Mouse (Mus musculus): ENCODE results near the gene Slc25a19.
"Not testable (repeated sequence)": the region's sequence is repeated elsewhere in the genome, so short reads cannot be mapped to it uniquely, and the experiment has no call there.

The Slc25a19 gene

DNA sequence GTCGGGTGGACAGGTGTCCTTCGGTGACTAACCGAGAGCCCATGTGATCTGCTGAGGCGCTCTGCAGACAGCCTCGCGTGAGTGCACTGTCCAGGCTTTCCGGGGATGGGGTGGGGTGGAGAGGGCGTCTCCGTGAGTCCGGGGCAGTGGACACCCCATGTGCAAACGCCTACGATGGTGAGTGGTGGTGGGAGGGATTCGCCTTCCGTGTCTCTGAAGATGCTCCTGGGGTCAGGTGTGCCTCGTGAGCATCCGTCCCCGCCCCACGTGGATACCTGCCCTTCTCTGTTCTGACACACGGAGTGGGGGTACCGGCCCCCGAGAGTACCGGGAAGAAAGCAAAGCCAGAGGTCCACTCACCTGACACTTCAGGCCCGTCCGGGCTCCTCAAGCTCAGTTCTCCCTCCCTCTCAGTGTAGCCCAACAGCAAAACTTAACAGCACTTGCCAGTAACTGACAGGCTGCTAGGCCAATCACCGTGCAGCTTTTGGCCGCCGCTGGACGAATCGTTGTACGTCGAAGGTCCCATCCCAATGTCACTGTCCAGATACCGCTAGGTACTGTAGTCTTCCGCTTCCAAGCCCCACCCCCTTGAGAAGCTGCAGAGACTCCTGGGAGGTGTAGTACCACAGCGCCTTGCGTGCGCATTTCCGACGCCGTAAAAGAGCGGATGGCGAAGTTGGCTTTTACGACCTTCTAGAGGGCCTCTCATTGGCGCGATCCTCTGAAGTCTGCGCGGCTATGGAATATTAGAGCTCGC, at the start of gene Slc25a19:
TSS of gene Slc25a19 (minus strand) at position 591 of the 760 bp plus-strand sequence.
- peak; percentile 100 for DNase-seq (ENCODE audit: low spot score)

DNA sequence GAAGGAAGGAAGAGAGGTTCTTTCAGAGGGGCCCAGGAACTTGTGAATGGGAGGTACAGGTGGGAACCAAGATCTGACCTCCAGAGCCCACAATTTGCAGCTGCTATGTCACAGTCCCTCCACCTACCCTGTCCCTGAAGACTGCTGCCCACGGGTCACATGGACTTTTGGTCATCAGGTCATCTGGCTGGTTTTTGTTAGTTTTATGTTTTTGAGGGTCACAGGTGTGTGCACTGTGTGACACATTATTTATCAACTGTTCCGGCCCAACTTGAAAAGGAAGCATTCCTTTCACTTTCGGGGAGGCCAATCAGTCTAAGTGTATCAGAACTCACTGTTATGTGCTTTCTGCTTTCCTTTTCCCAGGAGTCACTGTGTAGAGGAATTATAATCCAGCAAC, 49.4 kb upstream of the Slc25a19 start:
- no peak for DNase-seq (ENCODE audit: low spot score)

DNA sequence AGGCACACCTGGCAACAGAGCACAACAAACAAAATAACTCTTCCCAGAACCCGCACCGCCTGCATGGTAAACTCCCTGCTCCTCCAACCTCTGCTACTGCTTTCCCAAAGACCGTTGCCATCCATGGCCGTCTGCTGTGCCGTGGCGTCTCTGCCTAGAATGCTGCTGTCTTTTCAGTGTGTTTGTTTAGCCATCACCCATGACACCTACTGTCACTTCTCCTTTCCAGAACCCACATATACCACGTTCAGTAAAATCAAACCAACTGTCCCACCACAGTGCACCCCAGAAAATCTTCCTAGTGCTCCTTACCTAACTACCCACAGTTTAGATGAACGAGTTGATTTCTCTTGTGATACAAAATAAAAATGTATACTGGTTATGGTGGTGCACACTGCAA, 48.6 kb upstream of the Slc25a19 start:
- DNase-seq (ENCODE audit: low spot score), result no peak

DNA sequence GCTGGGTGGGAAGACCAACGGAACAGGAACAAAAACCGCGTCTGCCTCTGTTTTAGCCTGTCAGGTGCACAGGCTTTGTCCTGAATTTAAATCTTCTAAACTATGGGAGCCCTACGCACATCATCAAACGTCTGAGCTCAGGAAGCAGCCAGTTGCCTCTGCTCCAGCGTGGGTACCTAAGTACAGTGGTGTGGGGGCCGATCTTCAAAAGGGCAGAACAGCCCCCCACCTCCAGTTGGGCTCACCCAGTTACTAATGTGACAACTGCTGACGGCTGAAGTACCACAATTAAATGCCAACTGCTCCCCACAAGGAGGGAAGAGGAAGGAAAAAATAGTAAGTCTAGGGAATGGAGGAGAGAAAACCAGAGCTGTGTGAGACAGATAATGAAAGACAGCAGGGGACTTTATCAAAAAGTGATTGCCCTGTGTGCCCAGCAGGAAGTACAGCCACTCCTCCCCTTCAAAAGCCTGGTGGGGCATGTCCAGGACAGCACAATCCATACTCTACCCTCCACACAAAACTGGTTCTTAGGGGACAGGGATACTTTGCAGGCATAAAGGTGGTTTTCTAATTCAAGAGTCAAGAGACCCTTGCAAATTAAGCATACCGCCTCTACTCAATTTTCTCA, 46.3 kb upstream of the Slc25a19 start:
- no peak for DNase-seq (ENCODE audit: low spot score)

DNA sequence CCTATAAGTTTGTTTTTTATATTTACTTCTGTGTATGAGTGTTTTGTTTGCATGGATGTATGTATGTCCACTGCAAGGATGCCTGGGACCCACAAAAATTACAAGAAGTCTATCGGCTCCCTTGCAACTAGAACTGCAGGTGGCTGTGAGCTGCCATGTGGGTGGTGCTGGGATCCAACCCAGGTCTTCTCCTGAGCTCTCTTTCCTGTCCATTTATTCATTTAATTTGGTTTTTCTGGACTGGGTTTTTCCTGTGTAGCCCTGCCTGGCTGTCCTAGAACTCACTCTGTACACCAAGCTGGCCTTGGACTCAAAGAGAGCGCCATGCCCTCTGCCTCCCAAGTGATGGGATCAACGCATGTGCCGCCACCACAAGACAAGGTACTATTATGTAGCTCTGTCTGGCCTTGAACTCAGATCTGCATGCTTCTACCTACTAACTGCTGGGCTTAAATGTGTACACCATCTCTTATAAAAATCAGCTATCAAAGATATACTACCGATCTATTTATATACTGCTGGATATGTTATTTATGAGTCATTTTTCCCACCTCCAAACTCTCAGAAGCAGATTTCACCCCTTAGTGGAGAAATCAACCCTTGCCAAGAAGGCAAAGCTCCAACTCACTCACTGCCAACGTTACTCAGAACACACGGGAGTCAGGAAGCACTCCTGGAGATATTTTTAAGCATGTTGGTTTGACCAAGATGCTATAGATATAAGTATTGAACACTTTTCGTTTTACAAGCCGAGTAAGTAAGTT, 45.6 kb upstream of the Slc25a19 start:
- DNase-seq (ENCODE audit: low spot score), result no peak

DNA sequence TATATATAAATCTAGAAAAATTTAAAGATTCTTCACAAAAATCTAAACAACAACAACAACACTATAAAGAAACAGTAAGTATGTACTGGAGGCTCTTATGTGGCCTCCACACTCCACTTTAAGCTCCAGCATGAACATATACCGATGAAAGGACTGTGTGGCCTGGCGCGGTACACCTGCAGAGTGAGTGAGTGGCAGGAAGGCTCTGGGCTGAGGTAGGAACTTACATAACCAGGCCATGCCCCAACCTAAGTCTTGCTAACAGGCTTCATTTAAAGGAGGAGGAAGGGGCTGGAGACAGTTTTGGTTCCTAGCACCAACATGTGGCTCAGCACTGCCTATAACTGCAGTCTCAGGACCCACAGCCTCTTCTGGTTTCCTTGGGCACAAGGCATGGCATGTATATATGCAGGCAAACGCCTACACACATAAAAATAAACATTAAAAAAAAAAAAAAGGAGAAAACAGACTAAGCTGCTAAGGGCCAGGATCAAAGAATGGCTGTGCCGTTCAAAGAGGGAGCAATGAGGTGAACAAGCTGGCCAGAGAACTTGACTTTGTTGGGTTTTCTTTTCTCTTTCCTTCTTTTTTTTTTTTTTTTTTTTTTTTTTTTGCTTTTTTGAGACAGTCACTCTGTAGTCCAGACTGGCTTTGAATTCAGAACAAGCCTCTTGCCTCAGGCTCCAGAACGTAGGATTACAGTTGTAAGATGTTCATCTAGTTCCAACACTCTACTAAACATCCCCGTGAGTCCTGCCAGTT, 44.3 kb upstream of the Slc25a19 start:
- no peak for DNase-seq (ENCODE audit: low spot score)

DNA sequence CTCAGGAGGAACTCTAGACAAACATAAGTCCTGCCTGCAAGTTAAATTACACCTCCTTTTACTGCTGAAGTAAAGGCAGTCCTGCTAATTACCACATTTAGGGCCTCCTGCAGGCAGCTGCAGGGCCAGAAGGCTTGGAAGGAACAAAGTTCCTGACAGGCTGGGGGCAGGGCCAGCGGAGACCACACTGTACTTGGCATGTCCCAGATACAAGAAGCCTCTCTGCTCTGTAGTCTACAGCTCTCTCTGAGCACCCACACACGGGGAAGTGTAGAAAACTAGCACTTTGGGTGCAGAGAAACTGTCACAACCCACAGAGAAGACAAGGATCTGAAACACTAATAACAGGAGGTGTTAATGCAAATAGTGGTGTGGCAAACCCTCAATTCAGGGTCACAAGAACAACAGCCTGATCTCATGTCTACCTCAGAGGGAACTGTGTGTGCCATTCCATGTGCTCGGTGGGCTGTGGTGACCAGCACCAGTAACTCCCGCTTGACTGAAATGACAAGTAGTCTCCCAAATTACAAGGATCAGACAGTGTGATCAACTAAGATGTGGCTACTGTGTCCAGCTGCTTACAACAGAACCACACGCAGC, 42.5 kb upstream of the Slc25a19 start:
- peak; percentile 16 for DNase-seq (ENCODE audit: low spot score)

DNA sequence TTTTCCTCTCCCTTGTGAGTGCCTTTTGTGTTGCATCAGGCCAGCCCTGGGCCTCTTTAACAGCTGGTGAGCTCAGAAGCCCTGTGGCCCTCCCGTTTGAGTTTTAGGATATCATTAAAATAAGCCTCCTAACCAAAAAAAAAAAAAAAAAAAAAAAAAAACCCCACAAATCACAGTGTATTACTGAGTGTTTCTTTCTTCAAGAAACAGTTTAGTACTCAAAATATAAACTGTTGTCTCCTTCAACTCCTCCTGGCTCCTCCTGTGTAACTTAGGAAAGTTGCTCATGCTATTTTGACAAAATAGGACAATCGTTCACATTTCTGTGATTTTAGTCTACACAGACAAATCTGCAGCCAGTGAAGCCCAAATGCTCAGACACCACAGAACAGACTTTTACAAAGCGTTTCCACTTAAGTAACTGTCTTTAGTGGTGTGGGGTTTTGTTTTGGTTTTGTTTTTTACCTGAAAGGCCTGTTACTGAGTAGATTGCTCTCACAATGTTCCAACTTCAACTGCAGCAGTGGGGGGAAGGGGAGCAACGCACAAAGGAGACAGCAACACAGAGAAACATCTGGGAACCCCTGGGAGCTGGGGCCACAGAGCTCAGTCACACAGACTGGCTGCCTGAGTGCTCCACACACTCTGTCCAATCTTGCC, 35.7 kb upstream of the Slc25a19 start:
- DNase-seq (ENCODE audit: low spot score), result no peak

DNA sequence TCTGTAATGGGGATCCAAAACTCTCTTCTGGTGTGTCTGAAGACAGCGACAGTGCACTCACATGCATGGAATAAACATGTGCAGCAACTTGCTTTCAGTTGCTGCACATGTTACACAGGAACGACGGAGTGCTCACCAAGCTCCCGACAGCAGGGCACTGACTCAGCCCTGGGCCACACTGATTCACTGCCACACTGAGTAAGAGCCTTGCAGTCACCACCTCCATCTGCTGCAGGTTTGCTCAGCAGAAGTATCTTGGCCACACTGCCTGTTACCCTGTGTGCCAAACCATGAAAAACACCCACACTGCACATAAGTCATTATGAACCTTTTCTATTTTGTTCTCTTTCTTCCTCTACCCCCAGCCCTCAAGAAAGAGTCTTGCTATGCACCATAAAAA, 32.3 kb upstream of the Slc25a19 start:
- DNase-seq (ENCODE audit: low spot score), result no peak

DNA sequence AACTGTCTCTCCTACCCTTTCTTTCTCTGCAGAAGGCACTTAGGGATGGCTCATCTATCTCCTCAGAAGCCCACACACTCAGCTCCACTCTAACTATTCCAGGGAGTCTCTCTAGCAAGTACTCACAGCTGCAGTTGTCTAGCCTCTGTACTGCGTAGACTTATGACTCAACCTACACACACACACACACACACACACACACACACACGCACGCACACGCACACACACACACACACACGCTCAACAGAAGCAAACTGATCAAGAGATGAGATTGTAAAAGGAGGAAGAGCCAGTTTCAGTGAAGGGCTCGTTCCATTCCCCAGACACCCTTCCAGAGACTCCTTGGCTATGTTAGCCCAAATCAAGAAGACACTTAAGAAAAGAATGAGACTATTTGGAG, 30.4 kb upstream of the Slc25a19 start:
- no peak for DNase-seq (ENCODE audit: low spot score)

DNA sequence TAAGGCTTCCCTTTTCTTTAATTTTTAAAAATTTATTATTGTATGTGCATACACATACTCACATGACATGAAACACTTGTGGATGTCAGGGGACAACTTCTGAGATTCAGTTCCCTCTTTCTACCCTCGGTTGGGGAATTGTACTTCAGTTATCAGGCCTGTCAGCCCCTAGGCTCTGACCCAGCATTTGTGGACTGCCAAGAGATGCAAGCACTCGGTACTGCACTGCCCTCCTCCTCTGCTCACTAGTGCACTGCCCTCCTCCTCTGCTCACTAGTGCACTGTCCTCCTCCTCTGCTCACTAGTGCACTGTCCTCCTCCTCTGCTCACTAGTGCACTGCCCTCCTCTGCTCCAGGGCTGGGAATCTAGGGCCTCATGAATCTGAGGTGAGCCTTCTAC, 26.0 kb upstream of the Slc25a19 start:
- DNase-seq (ENCODE audit: low spot score), result no peak

DNA sequence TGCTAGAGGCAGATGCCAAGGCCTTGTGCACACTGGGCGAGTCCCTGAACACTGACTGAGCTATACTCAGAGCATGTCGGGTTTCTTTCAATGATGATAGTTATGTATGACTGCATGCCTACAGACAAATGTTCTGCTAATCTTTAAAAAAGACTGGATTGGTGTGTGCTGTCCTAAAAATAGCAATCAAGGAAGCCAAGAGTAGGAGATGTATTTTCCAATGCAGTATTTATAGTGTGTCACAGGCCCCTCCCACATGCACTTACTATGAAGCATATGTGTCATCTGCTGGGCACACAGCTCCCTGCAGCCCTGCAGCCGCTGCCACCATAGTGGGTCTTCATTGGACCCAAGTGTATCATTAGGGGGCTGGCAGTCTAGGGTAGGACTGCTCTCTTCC, 25.1 kb upstream of the Slc25a19 start:
- no peak for DNase-seq (ENCODE audit: low spot score)

DNA sequence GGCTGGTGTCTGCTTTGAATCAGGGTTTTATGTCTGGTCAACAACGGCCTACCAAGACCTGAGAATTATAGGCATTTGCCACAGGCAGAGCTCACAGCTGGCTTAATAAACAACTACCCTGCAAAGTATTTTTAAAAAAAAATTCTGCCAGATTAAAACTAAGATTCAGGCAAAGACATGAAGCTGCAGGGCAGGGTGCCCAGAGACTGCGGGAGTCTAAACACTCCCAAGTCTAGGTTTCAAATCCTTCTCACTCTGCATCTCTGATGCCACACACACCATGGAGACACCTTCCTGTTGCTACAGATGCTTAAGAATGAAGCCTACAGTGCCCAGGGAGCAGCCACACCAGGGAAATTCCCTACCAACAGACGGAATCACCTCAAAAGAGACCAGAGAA, 23.6 kb upstream of the Slc25a19 start:
- no peak for DNase-seq (ENCODE audit: low spot score)

DNA sequence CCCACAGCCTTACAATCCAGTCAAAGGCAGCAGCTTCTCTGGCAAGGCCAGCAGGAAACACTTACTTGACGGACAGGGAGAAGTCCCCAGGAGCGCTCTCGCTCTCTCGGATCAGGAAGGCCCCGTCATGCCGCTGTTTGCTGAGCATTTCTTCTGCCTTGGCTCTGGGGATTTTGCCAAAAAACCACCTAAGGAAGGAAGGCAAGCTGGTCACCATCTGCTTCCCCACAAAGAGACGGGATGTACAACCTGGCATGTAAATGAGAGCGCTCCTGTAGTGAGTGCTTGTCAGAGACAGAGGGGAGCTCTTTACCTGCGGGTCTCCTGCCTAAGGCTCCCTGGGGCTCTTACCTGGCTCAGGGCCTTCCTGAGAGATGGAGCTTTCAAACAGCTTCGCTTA, 21.6 kb upstream of the Slc25a19 start:
- no peak for DNase-seq (ENCODE audit: low spot score)

DNA sequence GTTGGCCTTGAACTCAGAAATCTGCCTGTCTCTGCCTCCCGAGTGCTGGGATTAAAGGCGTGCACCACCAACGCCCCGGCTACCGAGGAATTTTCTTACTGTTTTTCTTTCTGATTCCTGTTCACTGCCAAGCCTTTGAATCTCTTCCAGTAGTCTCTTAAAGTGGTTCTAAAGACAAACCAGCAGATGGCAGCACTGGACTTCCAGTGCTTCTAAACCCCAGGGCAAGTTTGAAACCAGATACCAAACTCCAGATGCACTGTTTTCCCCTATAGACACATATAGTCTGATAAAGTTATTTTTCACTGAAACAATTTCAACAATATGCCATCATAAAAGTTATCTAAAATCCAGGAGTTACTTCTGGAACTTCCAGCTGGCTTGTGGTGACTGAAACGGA, 19.4 kb upstream of the Slc25a19 start:
- DNase-seq (ENCODE audit: low spot score), result peak; percentile 88

DNA sequence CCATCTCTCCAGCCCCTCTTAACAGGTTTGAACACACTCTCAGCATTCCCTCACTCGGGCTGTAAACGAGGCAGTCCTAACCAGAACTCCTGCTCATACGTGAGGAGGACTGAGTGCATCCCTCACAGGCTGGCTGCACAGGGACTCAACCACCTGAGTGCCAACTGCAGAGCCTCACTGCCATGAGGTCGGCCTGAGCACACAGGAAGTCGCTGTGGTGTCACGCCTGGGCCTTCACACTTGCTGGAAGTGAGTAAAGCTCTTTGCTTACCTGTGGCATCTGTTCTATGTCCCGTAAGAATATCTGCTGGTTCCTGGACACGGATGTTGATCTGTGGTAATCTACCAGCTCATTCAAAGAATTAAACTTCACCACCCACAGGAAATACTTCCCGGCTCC, 18.3 kb upstream of the Slc25a19 start:
- DNase-seq (ENCODE audit: low spot score), result no peak

DNA sequence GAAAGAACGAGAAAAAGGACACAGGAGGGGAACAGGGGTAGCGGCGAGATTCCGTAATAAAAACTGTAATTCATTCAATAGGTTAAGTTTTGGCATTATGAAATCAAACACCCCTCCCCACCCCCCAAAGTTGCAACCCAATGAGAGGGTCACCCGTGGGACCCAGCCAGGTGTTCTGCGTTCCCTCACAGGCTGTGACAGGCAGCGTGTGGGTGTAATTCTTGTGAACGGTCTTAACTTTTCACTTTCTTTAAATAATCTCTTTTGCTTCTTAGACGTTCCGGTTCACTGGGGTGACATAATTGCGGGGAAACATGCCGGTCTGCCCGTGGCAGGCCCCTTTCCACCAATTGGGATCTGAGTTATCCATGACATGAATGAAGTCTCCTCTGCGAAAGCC, 17.4 kb upstream of the Slc25a19 start:
- not testable (repeated sequence) for DNase-seq (ENCODE audit: low spot score)

DNA sequence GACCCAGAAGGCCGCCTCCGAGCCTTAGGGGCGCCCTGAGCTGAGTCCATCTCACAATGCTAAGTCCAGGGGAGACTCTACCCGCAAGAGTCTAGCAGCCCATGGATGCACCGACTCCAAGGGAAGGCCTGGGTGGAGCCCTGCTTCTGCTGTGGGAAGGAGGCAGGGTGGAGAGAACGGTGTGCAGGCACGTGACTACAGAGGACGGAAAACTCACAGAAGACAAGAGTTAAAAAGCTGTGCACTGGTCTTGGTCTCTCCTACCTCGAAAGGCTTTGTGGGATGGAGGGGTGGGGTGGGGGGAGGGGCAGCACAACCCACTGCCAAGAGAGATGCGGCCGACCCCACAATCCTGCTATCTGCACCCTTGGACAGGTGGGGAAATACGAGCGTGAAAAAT, 16.2 kb upstream of the Slc25a19 start:
- no peak for DNase-seq (ENCODE audit: low spot score)

DNA sequence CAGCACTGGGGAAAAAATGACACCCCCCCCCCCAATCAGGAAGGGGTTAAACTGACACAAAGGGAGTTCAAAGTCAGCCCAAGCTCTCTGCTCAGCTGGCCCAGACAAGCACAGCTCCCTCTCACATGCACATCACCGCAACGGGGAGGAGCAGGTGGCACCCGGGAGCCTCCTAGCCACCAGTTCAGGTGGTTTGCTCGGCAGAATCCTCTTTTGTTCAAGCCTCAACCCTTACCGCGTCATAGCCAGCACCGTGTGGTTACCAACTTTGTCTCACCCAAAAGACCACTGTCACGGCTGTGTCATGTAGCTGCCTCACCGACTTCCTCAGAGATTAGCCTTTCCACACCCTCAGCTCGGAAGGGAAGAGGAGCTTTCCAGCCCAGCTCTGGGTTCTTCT, 15.2 kb upstream of the Slc25a19 start:
- no peak for DNase-seq (ENCODE audit: low spot score)

DNA sequence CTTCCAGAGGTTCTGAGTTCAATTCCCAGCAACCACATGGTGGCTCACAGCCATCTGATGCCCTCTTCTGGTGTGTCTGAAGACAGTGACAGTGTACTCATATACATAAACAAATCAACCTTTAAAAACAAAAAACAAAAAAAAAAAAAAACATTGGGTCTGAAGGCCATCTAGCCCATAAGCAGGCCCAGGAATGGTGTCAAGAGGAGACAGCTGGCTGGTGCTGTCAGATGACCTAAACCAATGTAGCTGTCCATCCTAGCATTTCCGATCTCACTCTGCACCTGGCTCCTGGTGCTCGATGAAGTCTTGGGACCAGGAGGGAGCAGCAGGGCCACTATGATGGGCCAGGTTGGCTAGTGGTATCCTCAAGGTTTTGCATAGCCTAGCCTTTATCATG, 14.6 kb upstream of the Slc25a19 start:
- no peak for DNase-seq (ENCODE audit: low spot score)

DNA sequence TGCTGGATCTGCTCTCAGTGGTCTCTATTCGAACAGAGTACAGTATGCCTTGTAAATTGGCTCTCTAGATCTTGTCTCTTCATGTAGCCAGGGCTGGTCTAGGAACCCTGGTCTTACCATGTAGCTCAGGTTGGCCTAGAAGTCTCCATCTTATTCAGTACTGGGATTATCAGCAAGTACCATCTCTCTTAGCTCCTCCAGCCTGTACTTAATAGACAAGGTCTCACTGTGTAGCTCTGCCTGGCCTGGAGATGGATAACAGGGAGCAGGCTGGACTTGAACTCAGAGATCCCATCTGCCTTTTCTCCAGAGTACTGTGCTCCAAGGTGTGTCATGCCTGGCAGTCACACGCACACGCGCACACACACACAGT, 13.6 kb upstream of the Slc25a19 start:
- DNase-seq (ENCODE audit: low spot score), result no peak

Data from embryo, embryonic 10 days (tissue).